Mouse (Mus musculus): ENCODE measurements around the gene Utp4.

- no peak for TF ChIP-seq CTCF (IDR thresholded peaks at IDR 0.05; ENCODE audit: insufficient read depth, low read length)
- no peak for TF ChIP-seq POLR2A (IDR thresholded peaks at IDR 0.05; ENCODE audit: borderline replicate concordance, extremely low read depth, low read depth, low read length)
These were observed 41.0 kb downstream of the Utp4 start for GRCm38 (mm10) chr8:106934226-106934977.
